Mouse (Mus musculus) heart, postnatal 0 days (tissue): ENCODE results near the gene Col18a1.

Experiments used
- CTCF ChIP-seq: IDR thresholded peaks from 2 replicates; pipeline ENCODE4 v1.5.1; 2016; ENCODE audit warnings: antibody characterized with exemption, control low read depth, low read depth
- EP300 ChIP-seq: IDR thresholded peaks from 2 replicates; pipeline ENCODE4 v1.6.1; 2016; ENCODE audit warnings: antibody characterized with exemption, low read depth

DNA sequence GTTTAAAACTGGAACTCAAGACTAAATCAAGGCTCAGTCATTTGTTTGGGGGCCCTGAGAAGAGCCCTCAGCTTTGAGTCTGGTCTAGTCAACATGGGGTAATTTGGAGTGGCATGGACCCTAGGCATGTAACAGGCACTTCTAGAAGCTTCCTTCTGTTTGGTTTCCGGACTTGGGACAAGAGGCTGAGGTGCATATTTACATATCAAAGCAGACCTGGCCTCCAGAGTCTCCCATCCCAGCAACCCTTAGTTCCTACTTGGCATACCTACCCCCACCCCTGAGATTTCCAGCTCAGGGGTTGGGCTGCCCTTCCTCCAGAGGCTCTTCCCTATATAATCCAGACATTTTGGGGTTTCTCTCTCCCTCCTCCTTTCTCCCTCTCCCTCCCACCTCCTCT, 20.4 kb downstream of the Col18a1 start:
- TF ChIP-seq CTCF (no peak), EP300 (no peak)
